Mouse (Mus musculus) lung, adult 2 months (tissue): ENCODE data around the gene 2410141K09Rik.
"Not testable (repeated sequence)": the region's sequence is repeated elsewhere in the genome, so short reads cannot be mapped to it uniquely, and the experiment has no call there.

Source experiments
- CTCF ChIP-seq: fragments of 200-500 bp; IDR thresholded peaks from 2 replicates; pipeline ENCODE4 v1.5.1; 2011; ENCODE audit warnings: mild to moderate bottlenecking, low read length, control low read depth; ENCODE audit not compliant: insufficient read depth
- POLR2A ChIP-seq: fragments of 200-500 bp; IDR thresholded peaks from 2 replicates; pipeline ENCODE4 v1.6.1; 2011; ENCODE audit warnings: low read depth, mild to moderate bottlenecking, control low read depth, low read length, borderline replicate concordance; ENCODE audit errors: extremely low read depth

DNA sequence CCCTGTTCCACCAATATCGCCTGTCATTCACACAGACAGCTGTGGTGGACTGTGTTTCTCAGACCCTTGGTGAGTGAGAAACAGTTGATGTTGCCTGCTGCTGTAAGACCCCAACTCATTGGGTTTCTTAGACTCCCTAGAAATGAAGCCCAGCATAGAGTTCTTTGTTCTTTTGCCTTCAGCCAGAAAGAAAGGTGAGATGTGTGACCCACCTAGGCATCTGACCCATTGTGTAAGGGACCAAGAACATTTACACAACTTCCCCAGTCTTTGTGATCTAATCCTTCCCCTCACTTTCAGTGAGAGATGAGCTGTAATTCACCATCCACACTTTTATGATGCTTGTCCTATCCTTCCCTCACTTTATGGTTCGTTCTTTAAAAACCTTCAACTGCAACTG, 26.0 kb downstream of the 2410141K09Rik start:
- TF ChIP-seq CTCF, POLR2A: not testable (repeated sequence)
